Mouse (Mus musculus): ENCODE results near the gene Eva1c.

DNA sequence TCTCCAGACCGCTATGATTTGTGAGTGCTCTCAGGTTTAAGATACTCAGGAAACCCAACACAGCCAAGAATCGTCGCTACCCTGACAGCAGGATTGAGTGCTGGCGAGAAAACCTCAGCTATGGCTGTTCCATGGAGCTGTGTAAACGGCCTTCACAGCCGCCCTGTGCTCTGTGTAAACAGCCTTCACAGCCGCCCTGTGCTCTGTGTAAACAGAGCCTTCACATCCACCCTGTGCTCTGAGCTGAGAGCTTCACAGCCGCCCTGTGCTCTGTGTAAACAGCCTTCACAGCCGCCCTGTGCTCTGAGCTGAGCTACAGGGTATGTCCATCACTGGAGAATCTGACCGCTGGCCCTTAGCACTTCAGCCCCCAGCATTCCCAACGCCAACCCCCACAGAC, 46.7 kb upstream of the Eva1c start:
- TF ChIP-seq CHD2 (IDR thresholded peaks at IDR 0.05; ENCODE audit: low read depth, low read length) (no peak), HCFC1 (IDR thresholded peaks at IDR 0.05; ENCODE audit: borderline replicate concordance, insufficient read depth, low read length) (no peak), ZNF384 (IDR thresholded peaks at IDR 0.05; ENCODE audit: low read depth, low read length) (no peak), MAFK (IDR thresholded peaks at IDR 0.05; ENCODE audit: insufficient read depth, low read depth, low read length) (no peak)

All from ES-E14 (cell line).